In genomic region chr2:73263794-73264610, GRCm38 (mm10) we compare ENCODE assay signal across 7 mouse cellular contexts. TPM values are rescaled to one million over a fixed set of nuclear protein-coding genes. Genes with fewer than 3 reads are reported as not detected.
DNase-seq lines count a peak whose midpoint lies in the region; ATAC-seq lines count a peak whose summit lies in the region.

No protein-coding gene starts in this region.

- peak overlapping the region; percentile 43 for H3K4me2 ChIP-seq in hindbrain, embryonic 11.5 days (replicated peaks; ENCODE audit: low read depth, low read length)
- H3K4me2 ChIP-seq in midbrain, embryonic 11.5 days: peak overlapping the region; percentile 53

- H3K9me3 ChIP-seq in hindbrain, embryonic 11.5 days (ENCODE audit: control insufficient read depth, low read length): no peaks in the 10 kb centered on the region
- H3K9me3 ChIP-seq in midbrain, embryonic 11.5 days (ENCODE audit: control insufficient read depth, low read length): peaks cover 2% of the 10 kb centered on the region; the same call in 1 of the 2 replicates

- DNase-seq in MN1 (ENCODE audit: low spot score): peak; percentile 87
- peak; percentile 68 for DNase-seq in embryo, embryonic 10 days (ENCODE audit: low spot score)
- peak; percentile 61 for DNase-seq in hindbrain, embryonic 11.5 days (ENCODE audit: low spot score)
- DNase-seq in midbrain, embryonic 11.5 days (ENCODE audit: low spot score, missing footprints): peak; percentile 96
- DNase-seq in left cerebral cortex, postnatal 14 days (ENCODE audit: low spot score in 2 of 2): no peak
- DNase-seq in ovary, adult 18-20 months (ENCODE audit: low spot score): no peak
- no peak for DNase-seq in spleen, postnatal 10 days (ENCODE audit: low spot score in 2 of 2)

- intact Hi-C loops in left cerebral cortex, postnatal 14 days (cut with DNase I): loop anchor here (10.0 kb wide), 1 partner anchor 639 kb away; no protein-coding TSS in a partner anchor

- H3K36me3 ChIP-seq in hindbrain, embryonic 11.5 days (ENCODE audit: control insufficient read depth, insufficient read depth, low read length): no peaks in the 10 kb centered on the region
- H3K36me3 ChIP-seq in midbrain, embryonic 11.5 days (ENCODE audit: control insufficient read depth, insufficient read depth, low read length): no peaks in the 10 kb centered on the region

- WGBS in hindbrain, embryonic 11.5 days: under 1% methylated on average over 38 of the region's 38 CpGs
- 1% methylated on average over 38 of the region's 38 CpGs for WGBS in midbrain, embryonic 11.5 days

- H3K4me1 ChIP-seq in hindbrain, embryonic 11.5 days (replicated peaks; ENCODE audit: control insufficient read depth, insufficient read depth, low read length): 0 out of 2 replicates have a peak, but pooled peaks cover 8% of the 10 kb centered on the region
- peaks cover 8% of the 10 kb centered on the region for H3K4me1 ChIP-seq in midbrain, embryonic 11.5 days (ENCODE audit: control insufficient read depth, insufficient read depth, low read length)

- H3K4me3 ChIP-seq in hindbrain, embryonic 11.5 days (ENCODE audit: low read depth, low read length): peak overlapping the region; percentile 20
- peak overlapping the region; percentile 24 for H3K4me3 ChIP-seq in midbrain, embryonic 11.5 days (ENCODE audit: low read depth, low read length)

- no peak overlapping the region for H3K9ac ChIP-seq in hindbrain, embryonic 11.5 days (ENCODE audit: low read depth, low read length)
- peak overlapping the region; percentile 36 for H3K9ac ChIP-seq in midbrain, embryonic 11.5 days (ENCODE audit: low read length)

- H3K27me3 ChIP-seq in hindbrain, embryonic 11.5 days (ENCODE audit: control insufficient read depth, insufficient read depth, low read length): peaks cover 53% of the 10 kb centered on the region
- H3K27me3 ChIP-seq in midbrain, embryonic 11.5 days (ENCODE audit: control insufficient read depth, insufficient read depth, low read length): peaks cover 69% of the 10 kb centered on the region

- H3K27ac ChIP-seq in hindbrain, embryonic 11.5 days (ENCODE audit: low read depth, low read length): no peak overlapping the region
- H3K27ac ChIP-seq in midbrain, embryonic 11.5 days (ENCODE audit: low read depth, low read length): no peak overlapping the region

- peak; percentile 47; the same call in 1 of the 2 replicates for ATAC-seq in hindbrain, embryonic 11.5 days (ENCODE audit: low FRiP score)
- no peak for ATAC-seq in midbrain, embryonic 11.5 days (ENCODE audit: low FRiP score)

RNA-seq across cellular contexts. Expression of gene Sp9, which starts 7.7 kb away (rescaled TPM):
- polyA plus RNA-seq in hindbrain, embryonic 11.5 days (2014; fragmentation: Nextera tagmentation; extraction: Ambion mirVana): 3.0 and 3.7 TPM in 2 replicates
- polyA plus RNA-seq in midbrain, embryonic 11.5 days (2014; fragmentation: Nextera tagmentation; extraction: Ambion mirVana): 2.8 and 3.3 TPM in 2 replicates
- total RNA-seq in left cerebral cortex, postnatal 14 days (2021): 1 to 10 TPM; 3.4 to 3.8 TPM

RNA-seq across cellular contexts. Expression of gene Ola1, which starts 45.3 kb away (rescaled TPM):
- 97.6 and 100 TPM in 2 replicates for polyA plus RNA-seq in hindbrain, embryonic 11.5 days (2014; fragmentation: Nextera tagmentation; extraction: Ambion mirVana)
- 99.2 and 101 TPM in 2 replicates for polyA plus RNA-seq in midbrain, embryonic 11.5 days (2014; fragmentation: Nextera tagmentation; extraction: Ambion mirVana)
- 100 to 1,000 TPM; 113 to 120 TPM for total RNA-seq in left cerebral cortex, postnatal 14 days (2021)

RNA-seq across cellular contexts. Expression of gene Scrn3, which starts 48.4 kb away (rescaled TPM):
- 10.7 and 12.7 TPM in 2 replicates for polyA plus RNA-seq in hindbrain, embryonic 11.5 days (2014; fragmentation: Nextera tagmentation; extraction: Ambion mirVana)
- polyA plus RNA-seq in midbrain, embryonic 11.5 days (2014; fragmentation: Nextera tagmentation; extraction: Ambion mirVana): 10.7 and 11.7 TPM in 2 replicates
- 10 to 100 TPM; 13.6 to 14.4 TPM for total RNA-seq in left cerebral cortex, postnatal 14 days (2021)

RNA-seq across cellular contexts. Expression of gene Cir1, which starts 48.5 kb away (rescaled TPM):
- polyA plus RNA-seq in hindbrain, embryonic 11.5 days (2014; fragmentation: Nextera tagmentation; extraction: Ambion mirVana): 23.0 and 23.8 TPM in 2 replicates
- polyA plus RNA-seq in midbrain, embryonic 11.5 days (2014; fragmentation: Nextera tagmentation; extraction: Ambion mirVana): 21.4 and 25.5 TPM in 2 replicates
- 10 to 100 TPM; 23.0 to 23.6 TPM for total RNA-seq in left cerebral cortex, postnatal 14 days (2021)

Comparison
In these comparisons a context has a peak if more than half of its experiments do, and no peak if none do; other contexts are left out.
1. DNase-seq: peak in MN1 (single experiment), embryo, embryonic 10 days (single experiment), hindbrain, embryonic 11.5 days (single experiment) and midbrain, embryonic 11.5 days (single experiment); none in left cerebral cortex, postnatal 14 days (0 of 2), ovary, adult 18-20 months (single experiment) and spleen, postnatal 10 days (0 of 2).